Comparison of ENCODE assay signal across 9 mouse cellular contexts in genomic region chr14:62464966-62465365, GRCm38 (mm10). TPM values are rescaled to one million over a fixed set of nuclear protein-coding genes. Genes with fewer than 3 reads are reported as not detected.
A peak's percentile ranks its signal among the peaks of the same experiment; 100 is the strongest.
DNase-seq lines count a peak whose midpoint lies in the region; ATAC-seq lines count a peak whose summit lies in the region.
"Had no signal": no experiment of that assay in that cellular context is flagged by ENCODE, and none has a peak within 500 bp of the region (broad histone marks: within the 10 kb centered on the region; RNA-seq: fewer than 3 reads in every experiment).

No protein-coding gene starts in this region.

- no peak overlapping the region for H3K4me3 ChIP-seq in lung, embryonic 15.5 days
- H3K4me3 ChIP-seq in heart, embryonic 13.5 days: 0 out of 2 replicates have a peak overlapping the region, but pooled peaks have one; percentile 14
- H3K4me3 ChIP-seq: heart, adult 2 months had no signal

- H3K4me2 ChIP-seq in lung, embryonic 15.5 days: peak overlapping the region; percentile 16; the same call in 1 of the 2 replicates
- peak overlapping the region; percentile 44 for H3K4me2 ChIP-seq in heart, embryonic 13.5 days

- 27% methylated on average over 9 of the region's 9 CpGs for WGBS in lung, embryonic 15.5 days
- 17% methylated on average over 9 of the region's 9 CpGs for WGBS in heart, embryonic 13.5 days

- no peak for DNase-seq in lung, adult 18-20 months
- peak; percentile 42 to 43 for DNase-seq in cerebellum, postnatal 25 days
- DNase-seq in kidney, postnatal 10 days: peak; percentile 81
- DNase-seq in retina, postnatal 1 day: peak; percentile 36
- no peak for DNase-seq in natural killer cell, adult 2 months (ENCODE audit: low spot score in 2 of 2)
- DNase-seq in MN1 (ENCODE audit: low spot score): no peak

- H3K4me1 ChIP-seq in lung, embryonic 15.5 days: peaks cover 7% of the 10 kb centered on the region; the same call in 1 of the 2 replicates
- peaks cover 9% of the 10 kb centered on the region; the same call in 1 of the 2 replicates for H3K4me1 ChIP-seq in heart, embryonic 13.5 days

- H3K27ac ChIP-seq in lung, embryonic 15.5 days: no peak overlapping the region
- H3K27ac ChIP-seq in heart, embryonic 13.5 days (replicated peaks): no peak overlapping the region
- H3K27ac ChIP-seq: heart, adult 2 months had no signal

- no peaks in the 10 kb centered on the region for H3K36me3 ChIP-seq in lung, embryonic 15.5 days
- H3K36me3 ChIP-seq in heart, embryonic 13.5 days: no peaks in the 10 kb centered on the region

- no peak overlapping the region for H3K9ac ChIP-seq in lung, embryonic 15.5 days
- no peak overlapping the region for H3K9ac ChIP-seq in heart, embryonic 13.5 days

- ATAC-seq in lung, embryonic 15.5 days (ENCODE audit: borderline replicate concordance, extremely low read depth, low FRiP score, low TSS enrichment): peak; percentile 89; the same call in 1 of the 2 replicates
- ATAC-seq in heart, embryonic 13.5 days (ENCODE audit: extremely low read depth, insufficient number of reproducible peaks, low FRiP score, low TSS enrichment): no peak

- no peaks in the 10 kb centered on the region for H3K27me3 ChIP-seq in lung, embryonic 15.5 days
- H3K27me3 ChIP-seq in heart, embryonic 13.5 days (replicated peaks): peaks cover 22% of the 10 kb centered on the region

- H3K9me3 ChIP-seq in lung, embryonic 15.5 days: no peaks in the 10 kb centered on the region
- H3K9me3 ChIP-seq in heart, embryonic 13.5 days: no peaks in the 10 kb centered on the region

RNA-seq across cellular contexts. Expression of gene Gucy1b2, which starts 8.9 kb away (rescaled TPM):
- 0.33 and 0.57 TPM in 2 replicates for polyA plus RNA-seq in lung, embryonic 15.5 days (2015; fragmentation: Nextera tagmentation; extraction: Ambion mirVana)
- 0.05 and 0.12 TPM in 2 replicates for polyA plus RNA-seq in heart, embryonic 13.5 days (2015; fragmentation: Nextera tagmentation; extraction: Ambion mirVana)

Comparison
In these comparisons a context has a peak if more than half of its experiments do, and no peak if none do; other contexts are left out.
1. DNase-seq: peak in cerebellum, postnatal 25 days (2 of 2), kidney, postnatal 10 days (single experiment) and retina, postnatal 1 day (single experiment); none in lung, adult 18-20 months (0 of 2), natural killer cell, adult 2 months (0 of 2) and MN1 (single experiment).